Mouse (Mus musculus) limb, embryonic 13.5 days (tissue): ENCODE measurements around the gene Ddx56. TPM values are rescaled to one million over a fixed set of nuclear protein-coding genes. Genes with fewer than 3 reads are reported as not detected.
A peak's percentile ranks its signal among the peaks of the same experiment; 100 is the strongest.
"Not testable (repeated sequence)": the region's sequence is repeated elsewhere in the genome, so short reads cannot be mapped to it uniquely, and the experiment has no call there.

Experiments used
- ATAC-seq: fragments of 200-750 bp; cut with Nextera tagmentation; 2 replicates; pipeline ENCODE4 v1.8.0; 2017; ENCODE audit warnings: low read depth, moderate number of reproducible peaks, moderate TSS enrichment; ENCODE audit not compliant: low FRiP score
- H3K27ac ChIP-seq: fragments of 300-500 bp; sonication (generic); 2 replicates; pipeline ENCODE4 v1.5.1; 2015; ENCODE audit warnings: inconsistent platforms, mild to moderate bottlenecking, moderate library complexity
- H3K27me3 ChIP-seq: fragments of 300-500 bp; sonication (generic); 2 replicates; pipeline ENCODE4 v1.6.1; 2015; ENCODE audit warnings: mild to moderate bottlenecking, inconsistent platforms
- H3K36me3 ChIP-seq: fragments of 300-500 bp; sonication (generic); 2 replicates; pipeline ENCODE4 v1.6.1; 2015; ENCODE audit warnings: inconsistent platforms, mild to moderate bottlenecking, moderate library complexity
- H3K4me1 ChIP-seq: fragments of 300-500 bp; sonication (generic); 2 replicates; pipeline ENCODE4 v1.6.1; 2015; ENCODE audit warnings: inconsistent platforms
- H3K4me2 ChIP-seq: fragments of 300-500 bp; sonication (generic); replicated peaks from 2 replicates; pipeline ENCODE4 v1.6.1; 2015; ENCODE audit warnings: inconsistent platforms, mild to moderate bottlenecking, moderate library complexity
- H3K4me3 ChIP-seq: fragments of 300-500 bp; sonication (generic); 2 replicates; pipeline ENCODE4 v1.5.1; 2015; ENCODE audit warnings: moderate library complexity, mild to moderate bottlenecking, inconsistent platforms
- H3K9ac ChIP-seq: fragments of 300-500 bp; sonication (generic); 2 replicates; pipeline ENCODE4 v1.6.1; 2015; ENCODE audit warnings: mild to moderate bottlenecking, inconsistent platforms
- H3K9me3 ChIP-seq: fragments of 300-500 bp; sonication (generic); 2 replicates; pipeline ENCODE4 v1.6.1; 2016; ENCODE audit warnings: inconsistent platforms
- WGBS: fragments of 180-500 bp; shearing (Covaris S2); methylation state at CpG from one replicate; pipeline ENCODE4 v1.1.7; 2015; 5-methylcytosine and 5-hydroxymethylcytosine counted together
- polyA plus RNA-seq: library from polyadenylated mRNA; unstranded; fragments of >200 nt; fragmentation: Nextera tagmentation; extraction: Ambion mirVana; gene quantifications from 2 replicates; pipeline ENCODE4 v1.2.1, GENCODE M21; 2015

Ddx56 gene
- polyA plus RNA-seq, 1 experiment from 2014 or later: 98.1 TPM

DNA sequence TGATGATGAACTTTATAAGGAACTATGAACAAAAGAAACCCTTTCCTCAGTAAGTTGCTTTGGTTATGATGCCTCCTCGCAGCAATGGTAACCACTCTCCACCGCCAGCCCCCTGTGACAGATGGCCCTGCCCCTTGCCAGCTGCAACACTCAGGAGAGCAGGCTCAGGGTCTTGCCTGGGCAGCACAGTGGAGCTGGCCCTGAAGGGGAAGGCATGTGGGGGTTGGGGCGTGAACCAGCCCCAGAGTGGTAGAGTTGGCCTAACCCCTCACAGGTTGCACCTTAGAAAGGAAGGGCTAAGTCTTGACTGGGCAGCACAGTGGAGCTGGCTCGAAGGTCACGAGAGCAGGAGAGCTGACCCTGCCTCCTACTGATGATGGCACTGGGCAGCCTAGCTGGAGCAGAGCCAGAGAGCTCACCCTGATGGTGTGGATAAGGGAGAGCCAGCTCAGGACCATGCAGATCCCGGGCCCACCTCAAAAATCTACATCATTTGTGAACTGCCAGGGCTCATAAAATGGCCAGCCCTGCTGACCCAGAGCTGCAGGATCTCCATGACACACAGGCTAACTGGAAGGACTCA, 11.0 kb downstream of the Ddx56 start:
- no peaks in the 10 kb centered on the region for H3K9me3 ChIP-seq
- H3K36me3 ChIP-seq: peaks cover 43% of the 10 kb centered on the region
- 0 out of 2 replicates have a peak, but pooled peaks have one; percentile 42 for ATAC-seq
- H3K9ac ChIP-seq: no peak overlapping the region
- 65% methylated on average over 6 of the region's 6 CpGs for WGBS
- H3K4me1 ChIP-seq: no peaks in the 10 kb centered on the region
- H3K27ac ChIP-seq: no peak overlapping the region
- H3K4me3 ChIP-seq: no peak overlapping the region
- H3K4me2 ChIP-seq: no peak overlapping the region
- H3K27me3 ChIP-seq: no peaks in the 10 kb centered on the region

DNA sequence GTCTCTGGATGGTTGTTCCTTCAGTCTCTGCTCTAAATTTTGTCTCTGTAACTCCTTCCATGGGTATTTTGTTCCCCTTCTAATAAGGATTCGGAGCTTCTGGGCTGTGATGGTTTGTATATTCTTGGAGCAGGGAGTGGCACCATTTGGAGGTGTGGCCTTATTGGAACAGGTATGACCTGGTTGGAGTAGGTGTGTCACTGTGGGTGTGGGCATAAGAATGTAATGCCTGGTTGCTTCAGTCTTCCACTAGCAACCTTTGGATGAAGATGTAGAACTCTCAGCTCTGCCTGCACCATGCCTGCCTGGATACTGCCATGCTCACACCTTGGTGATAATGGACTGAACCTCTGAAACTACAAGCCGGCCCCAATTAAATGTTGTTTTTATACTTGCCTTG, 13.0 kb downstream of the Ddx56 start:
- WGBS: 96% methylated on average over 2 of the region's 2 CpGs

GRCm38 (mm10) chr11:6252824-6253223, 14.7 kb downstream of the Ddx56 start:
- ATAC-seq: no peak
- Histone ChIP-seq H3K27me3 (no peaks in the 10 kb centered on the region), H3K4me3 (no peak overlapping the region), H3K4me2 (no peak overlapping the region), H3K9me3 (no peaks in the 10 kb centered on the region), H3K9ac (no peak overlapping the region), H3K36me3 (peaks cover 6% of the 10 kb centered on the region), H3K27ac (no peak overlapping the region), H3K4me1 (no peaks in the 10 kb centered on the region)
- 85% methylated on average over 4 of the region's 4 CpGs for WGBS

More for the DNA sequence above, 13.0 kb downstream of the Ddx56 start:
- H3K27me3 ChIP-seq, H3K4me3 ChIP-seq, H3K9ac ChIP-seq, H3K4me1 ChIP-seq, H3K4me2 ChIP-seq, ATAC-seq, H3K9me3 ChIP-seq, H3K27ac ChIP-seq: not testable (repeated sequence)
- H3K36me3 ChIP-seq: peaks cover 24% of the 10 kb centered on the region

GRCm38 (mm10) chr11:6252248-6252647, 15.3 kb downstream of the Ddx56 start:
- no peak overlapping the region for H3K9ac ChIP-seq
- H3K9me3 ChIP-seq: no peaks in the 10 kb centered on the region
- H3K4me1 ChIP-seq: no peaks in the 10 kb centered on the region
- no peak overlapping the region for H3K4me3 ChIP-seq
- no peak overlapping the region for H3K4me2 ChIP-seq
- no peaks in the 10 kb centered on the region for H3K27me3 ChIP-seq
- ATAC-seq: no peak
- H3K27ac ChIP-seq: no peak overlapping the region
- WGBS: 92% methylated on average over 5 of the region's 5 CpGs
- H3K36me3 ChIP-seq: peaks cover under 1% of the 10 kb centered on the region; the same call in 1 of the 2 replicates

DNA sequence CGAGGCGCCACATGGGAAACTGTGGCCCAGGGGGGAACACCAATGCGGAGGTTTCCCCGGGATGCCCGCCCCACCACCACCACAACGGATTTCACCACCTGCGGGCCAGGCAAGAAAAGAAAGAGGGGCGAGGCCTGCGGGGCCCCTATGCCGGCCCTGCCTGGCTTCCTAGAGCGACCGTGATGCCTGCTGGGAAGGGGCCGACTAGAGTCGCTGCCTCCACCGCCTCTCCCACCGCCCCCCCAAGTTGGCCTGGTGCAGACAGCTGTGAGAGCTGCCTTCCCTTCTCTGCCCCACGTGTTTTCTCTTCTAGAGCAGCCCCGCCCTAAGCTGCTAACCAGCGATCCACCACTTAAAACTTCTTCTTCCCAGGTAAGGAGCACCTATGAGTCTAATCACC, 22.9 kb downstream of the Ddx56 start:
- Histone ChIP-seq H3K4me2 (no peak overlapping the region), H3K27ac (no peak overlapping the region), H3K4me3 (no peak overlapping the region), H3K9me3 (no peaks in the 10 kb centered on the region), H3K4me1 (no peaks in the 10 kb centered on the region), H3K9ac (no peak overlapping the region), H3K27me3 (no peaks in the 10 kb centered on the region), H3K36me3 (no peaks in the 10 kb centered on the region)
- no peak for ATAC-seq
- 57% methylated on average over 19 of the region's 19 CpGs for WGBS

GRCm38 (mm10) chr11:6233025-6233424, 34.5 kb downstream of the Ddx56 start:
- 82% methylated on average over 4 of the region's 4 CpGs for WGBS
- no peak overlapping the region for H3K4me3 ChIP-seq
- H3K27ac ChIP-seq: no peak overlapping the region
- no peak overlapping the region for H3K4me2 ChIP-seq
- no peak for ATAC-seq
- H3K9me3 ChIP-seq: peaks cover 15% of the 10 kb centered on the region
- H3K4me1 ChIP-seq: no peaks in the 10 kb centered on the region
- no peak overlapping the region for H3K9ac ChIP-seq
- H3K36me3 ChIP-seq: no peaks in the 10 kb centered on the region
- H3K27me3 ChIP-seq: no peaks in the 10 kb centered on the region

GRCm38 (mm10) chr11:6230012-6230411, 37.6 kb downstream of the Ddx56 start, which contains the start of gene Npc1l1:
Npc1l1 (minus strand) TSS chr11:6230143.
- no peak within 1 kb of the TSS for H3K4me3 ChIP-seq
- no peak within 1 kb of the TSS for H3K4me2 ChIP-seq
- H3K9ac ChIP-seq: no peak within 1 kb of the TSS
- H3K27ac ChIP-seq: no peak within 1 kb of the TSS
- no peaks in the 10 kb centered on the region for H3K4me1 ChIP-seq
- 75% methylated on average over 7 of the region's 7 CpGs for WGBS
- 0 out of 2 replicates have a peak, but pooled peaks cover under 1% of the 10 kb centered on the region for H3K9me3 ChIP-seq
- no peak for ATAC-seq
- no peaks in the 10 kb centered on the region for H3K36me3 ChIP-seq
- H3K27me3 ChIP-seq: no peaks in the 10 kb centered on the region

DNA sequence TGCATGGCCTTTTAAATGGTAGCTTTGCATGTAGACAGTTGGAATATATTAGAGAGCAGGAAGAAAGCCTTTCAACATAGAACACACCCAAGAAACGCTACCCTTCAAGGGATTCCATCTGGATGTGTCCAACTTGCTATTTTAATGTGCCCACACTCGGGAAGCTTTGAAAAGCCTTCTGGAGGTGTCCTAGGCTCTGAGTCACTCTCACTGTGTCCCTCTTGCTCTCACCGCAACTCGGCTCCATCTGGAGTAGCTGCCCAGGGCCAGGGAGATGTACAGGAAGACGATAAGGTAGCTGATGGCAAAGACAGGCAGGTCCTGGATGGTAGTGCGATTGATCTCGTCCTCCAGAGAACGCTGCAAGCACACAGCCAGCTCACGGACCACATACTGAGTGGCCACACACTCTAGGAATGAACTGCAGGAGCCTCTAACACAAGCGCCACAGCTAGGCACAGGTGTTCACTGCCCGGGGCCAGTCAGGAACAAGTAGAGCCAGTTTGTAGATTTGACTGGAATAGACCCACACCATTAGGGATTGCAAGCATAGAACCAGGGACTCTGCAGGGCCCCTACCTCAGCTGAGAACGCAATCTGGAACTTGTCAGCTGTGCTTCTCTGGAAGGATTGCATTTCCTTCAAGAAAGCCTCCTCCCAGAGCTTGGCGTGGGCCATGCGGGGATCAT, 42.9 kb downstream of the Ddx56 start:
- WGBS: 71% methylated on average over 14 of the region's 14 CpGs

GRCm38 (mm10) chr11:6222187-6222586, 45.4 kb downstream of the Ddx56 start:
- Histone ChIP-seq H3K9me3 (no peaks in the 10 kb centered on the region), H3K4me3 (no peak overlapping the region), H3K27ac (no peak overlapping the region), H3K4me1 (no peaks in the 10 kb centered on the region), H3K36me3 (no peaks in the 10 kb centered on the region), H3K4me2 (no peak overlapping the region), H3K27me3 (no peaks in the 10 kb centered on the region), H3K9ac (no peak overlapping the region)
- no peak for ATAC-seq
- WGBS: 91% methylated on average over 10 of the region's 10 CpGs

More for the DNA sequence above, 42.9 kb downstream of the Ddx56 start:
- Histone ChIP-seq H3K27me3 (no peaks in the 10 kb centered on the region), H3K9me3 (no peaks in the 10 kb centered on the region), H3K27ac (no peak overlapping the region), H3K4me1 (no peaks in the 10 kb centered on the region), H3K36me3 (no peaks in the 10 kb centered on the region), H3K9ac (no peak overlapping the region), H3K4me3 (no peak overlapping the region), H3K4me2 (no peak overlapping the region)
- ATAC-seq: no peak

DNA sequence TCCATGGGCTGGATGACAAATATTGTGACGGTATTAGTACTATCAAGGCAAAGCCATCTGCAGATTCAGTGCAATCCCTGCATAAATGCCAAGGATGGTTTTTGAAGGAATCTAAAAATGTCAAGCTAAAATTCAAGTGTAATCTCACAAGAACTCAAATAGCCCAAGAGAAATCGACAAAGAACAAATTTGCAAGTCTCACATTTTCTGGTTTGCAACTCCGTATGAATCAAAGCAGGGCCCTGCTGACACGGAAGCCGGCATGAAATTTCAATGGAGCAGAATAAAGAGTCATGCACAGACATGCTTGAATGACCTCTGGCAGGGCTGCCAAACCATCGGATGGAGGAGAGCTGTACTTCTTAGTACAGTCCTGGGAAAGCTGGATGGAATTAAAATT, 47.6 kb downstream of the Ddx56 start:
- no peak overlapping the region for H3K4me2 ChIP-seq
- H3K27me3 ChIP-seq: no peaks in the 10 kb centered on the region
- no peak overlapping the region for H3K9ac ChIP-seq
- no peaks in the 10 kb centered on the region for H3K36me3 ChIP-seq
- H3K9me3 ChIP-seq: no peaks in the 10 kb centered on the region
- 86% methylated on average over 6 of the region's 6 CpGs for WGBS
- no peak overlapping the region for H3K4me3 ChIP-seq
- H3K27ac ChIP-seq: no peak overlapping the region
- no peak for ATAC-seq
- no peaks in the 10 kb centered on the region for H3K4me1 ChIP-seq

DNA sequence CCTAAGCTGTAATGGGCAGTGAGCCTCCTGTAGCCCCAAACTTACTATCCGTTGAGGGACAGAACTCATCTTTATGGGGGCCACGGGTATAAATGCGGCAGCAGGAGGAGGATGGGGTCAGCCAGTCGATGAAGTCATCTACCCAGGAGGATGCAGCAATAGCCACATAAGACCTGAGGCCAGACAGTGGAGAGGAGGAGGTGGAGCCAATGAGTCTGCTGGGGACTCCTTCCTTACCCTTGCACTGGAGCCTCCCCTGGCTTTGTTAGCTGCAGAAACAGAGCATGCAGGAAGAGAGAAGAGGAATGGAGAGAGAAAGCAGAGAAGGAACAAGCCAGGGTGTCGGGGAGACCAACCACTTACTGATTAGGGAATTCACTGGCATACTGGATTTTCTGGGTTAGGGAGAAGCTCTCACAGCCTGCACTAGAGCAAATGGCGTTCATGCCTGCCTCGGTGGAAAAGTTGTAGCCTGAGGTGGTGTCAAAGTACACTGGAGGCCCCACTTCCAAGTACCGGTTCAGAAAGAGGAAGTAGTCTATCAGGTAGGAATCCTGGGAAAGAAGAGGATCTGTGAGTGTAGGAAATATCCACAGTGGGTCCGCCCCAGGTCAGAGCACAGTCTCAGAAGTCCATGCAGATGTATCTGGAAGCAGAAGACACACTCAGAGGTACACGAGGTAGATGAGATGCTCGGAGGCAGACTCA, 49.2 kb downstream of the Ddx56 start:
- no peaks in the 10 kb centered on the region for H3K9me3 ChIP-seq
- H3K9ac ChIP-seq: no peak overlapping the region
- H3K4me3 ChIP-seq: no peak overlapping the region
- no peaks in the 10 kb centered on the region for H3K4me1 ChIP-seq
- H3K36me3 ChIP-seq: no peaks in the 10 kb centered on the region
- ATAC-seq: no peak
- no peaks in the 10 kb centered on the region for H3K27me3 ChIP-seq
- no peak overlapping the region for H3K27ac ChIP-seq
- 81% methylated on average over 11 of the region's 11 CpGs for WGBS
- no peak overlapping the region for H3K4me2 ChIP-seq

DNA sequence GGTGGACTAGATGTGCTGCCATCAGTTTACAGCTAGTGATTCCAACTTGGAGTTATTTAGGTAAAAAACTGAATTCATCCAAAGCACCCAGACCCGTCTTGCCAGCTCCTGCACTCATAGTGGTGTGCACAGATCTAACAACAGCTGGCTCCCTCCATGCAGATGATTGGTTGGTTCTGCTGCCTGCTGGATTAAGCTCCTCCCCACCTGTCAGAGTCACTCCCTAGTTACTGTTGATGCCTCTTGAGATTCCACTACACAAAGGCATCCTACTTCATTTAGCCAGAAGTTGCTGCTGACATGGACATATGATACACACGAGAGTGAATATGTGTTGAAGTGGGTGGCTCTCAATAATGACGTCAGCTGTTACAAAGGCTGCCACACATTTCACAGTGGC, 50.7 kb downstream of the Ddx56 start:
- Histone ChIP-seq H3K4me3 (no peak overlapping the region), H3K4me1 (no peaks in the 10 kb centered on the region), H3K9ac (no peak overlapping the region), H3K36me3 (no peaks in the 10 kb centered on the region), H3K9me3 (no peaks in the 10 kb centered on the region), H3K27ac (no peak overlapping the region), H3K4me2 (no peak overlapping the region), H3K27me3 (no peaks in the 10 kb centered on the region)
- 51% methylated on average over 3 of the region's 3 CpGs for WGBS
- ATAC-seq: no peak
